Mouse (Mus musculus) hindbrain, embryonic 16.5 days (tissue): ENCODE measurements around the gene Mab21l3. TPM values are rescaled to one million over a fixed set of nuclear protein-coding genes. Genes with fewer than 3 reads are reported as not detected.

Experiments
- ATAC-seq: fragments of 200-750 bp; cut with Nextera tagmentation; 2 replicates; pipeline ENCODE4 v1.8.0; 2017; ENCODE audit warnings: moderate TSS enrichment, moderate library complexity
- H3K27ac ChIP-seq: fragments of 300-500 bp; sonication (generic); 2 replicates; pipeline ENCODE4 v1.5.1; 2014; ENCODE audit warnings: low read depth, mild to moderate bottlenecking, control low read depth, low read length, moderate library complexity
- H3K27me3 ChIP-seq: fragments of 300-500 bp; sonication (generic); replicated peaks from 2 replicates; pipeline ENCODE4 v1.6.1; 2014; ENCODE audit warnings: low read length; ENCODE audit not compliant: control insufficient read depth, insufficient read depth
- H3K36me3 ChIP-seq: fragments of 300-500 bp; sonication (generic); 2 replicates; pipeline ENCODE4 v1.6.1; 2014; ENCODE audit warnings: mild to moderate bottlenecking, low read length, moderate library complexity, mixed read lengths; ENCODE audit not compliant: control insufficient read depth, insufficient read depth
- H3K4me1 ChIP-seq: fragments of 300-500 bp; sonication (generic); 2 replicates; pipeline ENCODE4 v1.6.1; 2014; ENCODE audit warnings: low read depth, low read length; ENCODE audit not compliant: control insufficient read depth, insufficient read depth
- H3K4me2 ChIP-seq: fragments of 300-500 bp; sonication (generic); 2 replicates; pipeline ENCODE4 v1.6.1; 2014; ENCODE audit warnings: mild to moderate bottlenecking, low read length, control low read depth, moderate library complexity
- H3K4me3 ChIP-seq: fragments of 300-500 bp; sonication (generic); 2 replicates; pipeline ENCODE4 v1.5.1; 2014; ENCODE audit warnings: mild to moderate bottlenecking, low read length, control low read depth, moderate library complexity
- H3K9ac ChIP-seq: fragments of 300-500 bp; sonication (generic); 2 replicates; pipeline ENCODE4 v1.6.1; 2014; ENCODE audit warnings: low read depth, mild to moderate bottlenecking, control low read depth, low read length, moderate library complexity
- H3K9me3 ChIP-seq: fragments of 300-500 bp; sonication (generic); 2 replicates; pipeline ENCODE4 v1.6.1; 2014; ENCODE audit warnings: mild to moderate bottlenecking, low read length, moderate library complexity; ENCODE audit not compliant: control insufficient read depth
- WGBS: fragments of 180-500 bp; shearing (Covaris S2); extraction: QIAGEN DNeasy Blood & Tissue Kit; methylation state at CpG from one replicate; pipeline ENCODE4 v1.1.7; 2014; 5-methylcytosine and 5-hydroxymethylcytosine counted together
- polyA plus RNA-seq: library from polyadenylated mRNA; unstranded; fragments of >200 nt; fragmentation: Nextera tagmentation; extraction: Ambion mirVana; gene quantifications from 2 replicates; pipeline ENCODE4 v1.2.1, GENCODE M21; 2015

The Mab21l3 gene
- polyA plus RNA-seq, 1 experiment from 2014 or later = 0.16 TPM

DNA sequence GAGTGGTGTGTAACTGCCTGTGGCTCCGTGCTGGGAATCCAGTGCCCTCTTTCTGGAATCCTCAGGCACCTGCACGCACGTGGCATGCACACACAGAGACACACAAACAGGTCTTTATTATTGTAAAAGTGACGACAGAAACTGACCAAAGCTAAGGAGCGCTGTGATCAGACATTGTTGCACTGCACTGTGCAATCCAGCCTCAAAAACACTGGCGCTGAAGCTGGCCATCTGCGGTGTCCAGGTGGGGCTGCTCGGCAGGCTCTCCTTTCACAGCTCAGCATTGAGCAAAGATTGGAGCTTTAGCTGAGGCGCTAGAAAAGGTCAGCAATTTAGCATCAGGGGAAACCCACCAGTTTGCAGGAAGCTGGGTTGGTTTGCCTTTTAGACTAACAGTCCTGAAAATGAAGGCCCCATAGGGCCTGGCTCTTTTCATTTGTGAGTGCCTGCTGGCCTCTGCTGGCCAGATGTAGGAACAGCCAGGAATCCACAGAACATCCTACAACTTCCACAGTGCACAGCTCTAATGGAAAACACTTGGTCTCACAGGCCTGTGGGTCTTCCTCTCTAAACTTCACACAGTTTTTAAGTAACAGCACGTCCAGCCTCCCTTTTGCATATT is 36.3 kb downstream of the Mab21l3 start:
- no peak overlapping the region for H3K27ac ChIP-seq
- 59% methylated on average over 10 of the region's 10 CpGs for WGBS
- H3K9ac ChIP-seq = no peak overlapping the region
- H3K36me3 ChIP-seq = no peaks in the 10 kb centered on the region
- no peak overlapping the region for H3K4me3 ChIP-seq
- H3K4me2 ChIP-seq = no peak overlapping the region
- peak; percentile 91 for ATAC-seq
- no peaks in the 10 kb centered on the region for H3K27me3 ChIP-seq
- no peaks in the 10 kb centered on the region for H3K9me3 ChIP-seq
- H3K4me1 ChIP-seq = no peaks in the 10 kb centered on the region; the same call in 1 of the 2 replicates

DNA sequence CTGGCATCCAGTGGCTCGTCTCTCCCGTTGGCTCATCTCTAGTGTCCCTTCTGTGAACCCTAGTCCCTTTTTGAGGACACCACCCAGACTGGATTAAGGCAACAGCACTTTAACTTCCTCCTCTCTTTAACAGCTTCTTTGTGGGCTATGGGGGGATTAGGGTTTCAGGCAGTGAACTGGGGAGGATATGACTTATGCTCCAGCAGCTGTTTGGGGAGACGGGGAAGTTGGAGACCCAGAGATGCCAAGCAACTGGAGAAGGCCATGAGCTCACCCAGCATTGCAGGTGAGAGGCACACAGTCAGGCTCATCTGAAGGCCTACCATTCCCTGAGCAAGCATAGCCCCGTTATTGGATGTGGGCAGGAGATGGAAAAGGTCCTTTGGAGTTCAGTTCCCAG is 36.8 kb downstream of the Mab21l3 start:
- no peak overlapping the region for H3K27ac ChIP-seq
- H3K9ac ChIP-seq = no peak overlapping the region
- H3K36me3 ChIP-seq = no peaks in the 10 kb centered on the region
- H3K27me3 ChIP-seq = no peaks in the 10 kb centered on the region
- no peaks in the 10 kb centered on the region for H3K9me3 ChIP-seq
- no peak overlapping the region for H3K4me3 ChIP-seq
- WGBS = 74% methylated on average over 4 of the region's 4 CpGs
- ATAC-seq = no peak; the same call in 1 of the 2 replicates
- H3K4me1 ChIP-seq = no peaks in the 10 kb centered on the region; the same call in 1 of the 2 replicates
- H3K4me2 ChIP-seq = no peak overlapping the region

GRCm38 (mm10) chr3:101807646-101808045 is 41.1 kb downstream of the Mab21l3 start:
- peak overlapping the region; percentile 24; the same call in 1 of the 2 replicates for H3K27ac ChIP-seq
- H3K27me3 ChIP-seq = no peaks in the 10 kb centered on the region
- no peak overlapping the region for H3K4me3 ChIP-seq
- H3K9me3 ChIP-seq = no peaks in the 10 kb centered on the region
- peaks cover 8% of the 10 kb centered on the region for H3K4me1 ChIP-seq
- 90% methylated on average over 6 of the region's 6 CpGs for WGBS
- no peak overlapping the region for H3K4me2 ChIP-seq
- no peak overlapping the region for H3K9ac ChIP-seq
- H3K36me3 ChIP-seq = no peaks in the 10 kb centered on the region
- no peak for ATAC-seq

DNA sequence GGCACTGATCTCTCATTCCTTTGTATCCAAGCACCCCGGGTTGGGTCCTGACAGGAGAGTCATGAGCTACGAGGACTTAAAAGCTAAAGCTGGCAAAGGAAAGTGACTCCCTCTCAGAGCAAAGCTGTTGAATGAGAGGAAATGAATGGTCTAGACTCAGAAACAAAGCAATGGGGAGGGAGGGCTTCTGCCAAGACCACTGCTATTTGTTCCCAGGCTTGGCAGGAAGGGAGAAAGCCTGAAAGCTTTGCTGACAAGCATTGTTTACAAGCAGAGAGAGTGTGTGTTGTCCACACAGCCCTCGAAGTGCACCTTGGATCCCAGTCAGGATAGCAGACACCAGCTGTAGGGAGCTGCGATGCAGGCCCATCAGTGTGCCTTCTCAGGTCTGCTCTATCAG is 41.8 kb downstream of the Mab21l3 start:
- peak overlapping the region; percentile 40; the same call in 1 of the 2 replicates for H3K27ac ChIP-seq
- H3K27me3 ChIP-seq = no peaks in the 10 kb centered on the region
- peak; percentile 82 for ATAC-seq
- no peaks in the 10 kb centered on the region for H3K9me3 ChIP-seq
- H3K4me1 ChIP-seq = peaks cover 8% of the 10 kb centered on the region
- H3K4me2 ChIP-seq = no peak overlapping the region
- no peaks in the 10 kb centered on the region for H3K36me3 ChIP-seq
- WGBS = 24% methylated on average over 4 of the region's 4 CpGs
- H3K4me3 ChIP-seq = no peak overlapping the region
- no peak overlapping the region for H3K9ac ChIP-seq

DNA sequence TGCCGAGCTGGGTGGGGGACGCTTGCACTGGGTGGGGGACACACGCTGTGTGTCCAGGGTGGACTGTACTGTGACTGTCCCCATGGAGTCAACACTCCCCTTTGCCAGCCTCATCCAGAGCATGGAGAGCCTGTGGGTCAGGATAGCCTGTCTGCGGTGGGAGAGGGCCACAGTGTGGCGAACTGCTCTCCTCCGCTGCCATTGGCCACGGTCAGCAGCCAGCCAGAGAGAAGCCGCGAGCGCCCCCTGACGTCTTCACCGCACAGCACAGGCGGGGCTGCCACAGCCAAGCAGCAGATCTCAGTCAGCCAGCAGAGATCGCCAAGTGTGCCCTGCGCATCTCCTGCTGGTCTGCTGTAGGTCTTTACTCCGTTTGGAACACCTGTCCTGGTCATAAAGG is 42.6 kb downstream of the Mab21l3 start:
- ATAC-seq = peak; percentile 88
- Histone ChIP-seq H3K4me2 (peak overlapping the region; percentile 30; the same call in 1 of the 2 replicates), H3K9ac (no peak overlapping the region), H3K4me1 (peaks cover 8% of the 10 kb centered on the region), H3K9me3 (no peaks in the 10 kb centered on the region), H3K27ac (peak overlapping the region; percentile 40; the same call in 1 of the 2 replicates), H3K27me3 (no peaks in the 10 kb centered on the region), H3K36me3 (no peaks in the 10 kb centered on the region), H3K4me3 (no peak overlapping the region)
- 6% methylated on average over 16 of the region's 16 CpGs for WGBS

- 22% methylated on average over 13 of the region's 13 CpGs for WGBS
These were observed 43.2 kb downstream of the Mab21l3 start for GRCm38 (mm10) chr3:101805562-101806004.

GRCm38 (mm10) chr3:101804971-101805561 is 43.7 kb downstream of the Mab21l3 start:
- Histone ChIP-seq H3K9me3 (no peaks in the 10 kb centered on the region), H3K4me2 (no peak overlapping the region), H3K27me3 (no peaks in the 10 kb centered on the region), H3K9ac (no peak overlapping the region), H3K36me3 (no peaks in the 10 kb centered on the region), H3K27ac (no peak overlapping the region), H3K4me3 (no peak overlapping the region), H3K4me1 (peaks cover 8% of the 10 kb centered on the region)
- ATAC-seq = no peak
- 64% methylated on average over 11 of the region's 11 CpGs for WGBS

More at GRCm38 (mm10) chr3:101805562-101806004, 43.2 kb downstream of the Mab21l3 start:
- Histone ChIP-seq H3K9ac (no peak overlapping the region), H3K36me3 (no peaks in the 10 kb centered on the region), H3K27ac (no peak overlapping the region), H3K4me1 (peaks cover 8% of the 10 kb centered on the region), H3K9me3 (no peaks in the 10 kb centered on the region), H3K4me3 (no peak overlapping the region), H3K27me3 (no peaks in the 10 kb centered on the region), H3K4me2 (no peak overlapping the region)
- ATAC-seq = peak; percentile 26

- no peak overlapping the region for H3K4me2 ChIP-seq
- H3K36me3 ChIP-seq = no peaks in the 10 kb centered on the region
- peaks cover 8% of the 10 kb centered on the region for H3K4me1 ChIP-seq
- H3K9me3 ChIP-seq = no peaks in the 10 kb centered on the region
- no peak overlapping the region for H3K9ac ChIP-seq
- no peaks in the 10 kb centered on the region for H3K27me3 ChIP-seq
- no peak for ATAC-seq
- no peak overlapping the region for H3K4me3 ChIP-seq
- 52% methylated on average over 6 of the region's 6 CpGs for WGBS
- H3K27ac ChIP-seq = no peak overlapping the region
These were observed 44.4 kb downstream of the Mab21l3 start for GRCm38 (mm10) chr3:101804331-101804730.

DNA sequence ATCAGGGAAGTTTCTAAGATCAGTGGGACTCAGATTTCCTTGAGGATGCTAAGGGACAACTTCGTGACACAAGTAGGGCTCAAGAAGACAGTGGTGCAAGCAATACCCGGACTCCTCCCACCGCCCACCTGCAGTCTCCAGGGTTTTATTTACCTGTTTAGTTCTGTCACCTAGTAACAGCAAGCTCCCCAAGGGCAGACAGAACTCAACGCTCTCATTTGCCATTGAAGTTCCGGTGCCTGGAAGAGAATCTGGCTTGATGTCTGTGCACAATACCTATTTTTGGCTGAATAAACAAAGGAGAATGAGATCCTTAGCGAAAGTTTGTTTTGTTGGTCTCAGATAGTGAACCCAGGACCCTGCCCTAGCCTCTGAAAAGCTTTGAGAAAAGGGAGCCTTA is 45.0 kb downstream of the Mab21l3 start:
- WGBS = 71% methylated on average over 6 of the region's 6 CpGs

More for the DNA sequence above, 45.0 kb downstream of the Mab21l3 start:
- no peak for ATAC-seq
- Histone ChIP-seq H3K4me3 (no peak overlapping the region), H3K27ac (no peak overlapping the region), H3K27me3 (no peaks in the 10 kb centered on the region), H3K36me3 (no peaks in the 10 kb centered on the region), H3K9me3 (no peaks in the 10 kb centered on the region), H3K4me2 (no peak overlapping the region), H3K9ac (no peak overlapping the region), H3K4me1 (peaks cover 8% of the 10 kb centered on the region)
